Mouse (Mus musculus) retina, postnatal 1 day (tissue): ENCODE measurements around the gene Raly.
A peak's percentile ranks its signal among the peaks of the same experiment; 100 is the strongest.

Experiments
- DNase-seq: peaks from one replicate; pipeline ENCODE4 v3.0.0-alpha.2; 2012

The Raly gene

GRCm38 (mm10) chr2:154790656-154791483 is at the start of gene Raly, which contains the start of gene a:
TSS of gene Raly (plus strand) at chr2:154791096.
TSS of gene a (plus strand) at chr2:154791402.
- DNase-seq, result peak; percentile 99

- DNase-seq, result no peak
Measured at GRCm38 (mm10) chr2:154742911-154743819, 47.7 kb upstream of the Raly start.

- DNase-seq, result peak; percentile 73
Measured at GRCm38 (mm10) chr2:154743915-154744314, 47.0 kb upstream of the Raly start.

GRCm38 (mm10) chr2:154748383-154748782 is 42.5 kb upstream of the Raly start:
- no peak for DNase-seq

DNA sequence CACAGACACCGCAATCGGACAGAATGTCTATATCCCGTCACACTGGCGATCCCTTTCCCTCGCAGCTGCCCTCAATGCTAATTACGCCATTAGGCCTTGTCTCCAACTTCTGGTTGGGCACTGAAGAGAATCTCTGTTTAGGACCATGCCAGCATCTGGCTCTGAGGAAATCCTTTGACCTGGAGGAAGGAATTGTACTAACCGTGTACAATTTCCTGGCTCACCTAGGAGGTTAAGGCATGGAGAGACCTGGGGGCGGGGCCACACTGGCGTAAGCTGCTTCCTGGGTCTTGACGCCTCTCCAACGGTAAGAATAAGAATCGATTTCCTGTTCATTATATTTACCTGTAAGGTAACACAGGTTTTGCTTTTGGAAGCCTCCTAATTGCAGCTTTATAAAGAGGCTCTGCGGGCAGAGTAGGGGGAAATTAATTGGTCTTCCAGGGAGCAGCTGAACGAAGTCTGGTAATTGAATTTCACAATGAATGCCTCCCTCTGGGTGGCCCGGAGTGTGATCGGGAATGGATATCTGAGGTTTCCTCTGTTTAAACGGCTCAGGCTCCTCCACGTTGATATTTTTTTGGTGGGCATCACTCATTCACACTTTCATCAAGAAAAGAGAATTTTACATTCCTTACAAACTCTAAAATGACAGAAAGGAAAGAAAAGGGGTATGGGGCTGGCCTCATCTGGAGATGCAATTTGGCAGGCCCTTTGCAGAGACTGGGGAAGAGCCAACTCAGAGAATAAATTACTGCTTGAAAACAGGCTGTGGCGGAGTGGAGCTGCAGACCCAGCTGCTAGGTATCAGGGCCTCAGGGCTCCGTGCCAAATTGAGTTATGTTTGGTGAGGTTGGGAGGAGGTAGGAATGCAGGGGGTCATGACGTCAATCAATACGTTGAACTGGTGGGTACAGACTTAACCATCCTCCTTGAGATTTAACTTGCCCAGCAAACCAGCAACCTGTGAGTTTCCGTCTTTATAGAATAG is 41.6 kb upstream of the Raly start:
- peak; percentile 90 for DNase-seq

- no peak for DNase-seq
Measured at GRCm38 (mm10) chr2:154751924-154752323, 39.0 kb upstream of the Raly start.

- DNase-seq, result no peak
Measured at GRCm38 (mm10) chr2:154754068-154754560, 36.8 kb upstream of the Raly start.

- no peak for DNase-seq
Measured at GRCm38 (mm10) chr2:154755791-154756190, 35.1 kb upstream of the Raly start.

- no peak for DNase-seq
Measured at GRCm38 (mm10) chr2:154757691-154758090, 33.2 kb upstream of the Raly start.

DNA sequence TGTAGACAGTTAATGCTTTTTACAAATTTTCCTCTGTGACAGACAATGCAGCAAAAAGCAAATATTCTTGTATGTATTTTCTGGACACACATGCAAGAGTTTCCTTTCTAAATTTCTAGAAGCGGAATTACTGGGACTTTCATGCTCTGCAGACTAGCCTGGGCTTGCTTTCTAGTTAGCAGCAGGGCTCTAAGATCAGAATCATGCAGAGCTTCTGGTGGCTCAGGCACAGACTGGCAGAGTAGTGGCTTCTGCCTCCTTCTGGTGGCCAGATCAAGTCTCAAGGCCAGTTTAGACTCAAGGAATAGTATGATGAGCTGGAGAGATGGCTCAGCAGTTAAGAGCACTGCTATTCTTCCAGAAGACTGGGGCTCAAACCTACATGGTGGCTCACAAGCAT is 32.4 kb upstream of the Raly start:
- DNase-seq, result no peak

DNA sequence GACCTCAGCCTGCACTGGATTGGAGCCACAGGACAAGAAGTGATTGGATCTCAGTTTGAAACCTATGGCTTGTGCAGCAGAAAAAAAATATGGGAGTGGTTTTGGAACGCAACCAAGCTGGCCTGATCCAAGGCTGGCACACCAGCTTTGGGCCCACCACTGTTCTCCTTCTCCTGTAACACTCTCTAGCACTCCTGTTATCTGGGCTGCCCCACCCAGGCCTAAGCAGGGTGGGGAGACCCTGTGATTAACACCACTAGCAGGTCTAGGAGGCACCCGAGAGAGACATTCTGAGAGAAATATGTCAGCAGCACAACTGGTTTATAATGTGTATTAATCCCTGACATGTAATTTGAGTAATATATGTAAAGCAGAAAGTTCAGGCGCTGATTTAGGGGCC is 27.7 kb upstream of the Raly start:
- DNase-seq, result no peak

DNA sequence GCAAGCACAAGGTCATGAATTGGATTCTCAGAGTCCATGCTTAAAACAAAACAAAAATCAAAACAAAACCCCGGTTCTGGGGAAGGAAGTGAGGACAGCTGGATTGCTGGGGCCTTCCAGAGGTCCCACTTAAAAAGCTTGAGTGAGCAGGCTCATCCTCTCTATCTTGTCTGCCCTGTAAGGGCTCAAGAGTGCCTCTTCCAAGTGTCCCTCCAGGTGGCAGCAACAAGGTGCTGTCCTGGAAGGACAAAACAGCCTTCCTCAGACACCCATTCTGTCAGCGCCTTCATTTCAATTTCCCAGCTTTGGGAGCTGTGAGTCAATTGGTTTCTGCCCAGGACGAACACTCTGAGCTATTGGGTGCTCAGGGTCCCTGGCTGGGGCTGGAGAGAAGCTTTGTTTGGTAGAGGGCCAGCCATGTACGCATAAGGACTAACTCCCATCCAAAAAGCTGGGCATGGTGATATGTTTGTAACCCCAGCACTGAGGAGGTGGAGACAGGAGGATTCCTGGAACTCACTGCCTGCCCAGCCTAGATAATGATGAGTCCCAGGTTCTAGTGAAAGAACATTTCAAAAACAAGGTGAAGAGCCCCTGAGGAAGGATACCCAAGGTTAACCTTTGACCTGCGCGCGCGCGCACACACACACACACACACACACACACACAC is 25.9 kb upstream of the Raly start:
- no peak for DNase-seq

DNA sequence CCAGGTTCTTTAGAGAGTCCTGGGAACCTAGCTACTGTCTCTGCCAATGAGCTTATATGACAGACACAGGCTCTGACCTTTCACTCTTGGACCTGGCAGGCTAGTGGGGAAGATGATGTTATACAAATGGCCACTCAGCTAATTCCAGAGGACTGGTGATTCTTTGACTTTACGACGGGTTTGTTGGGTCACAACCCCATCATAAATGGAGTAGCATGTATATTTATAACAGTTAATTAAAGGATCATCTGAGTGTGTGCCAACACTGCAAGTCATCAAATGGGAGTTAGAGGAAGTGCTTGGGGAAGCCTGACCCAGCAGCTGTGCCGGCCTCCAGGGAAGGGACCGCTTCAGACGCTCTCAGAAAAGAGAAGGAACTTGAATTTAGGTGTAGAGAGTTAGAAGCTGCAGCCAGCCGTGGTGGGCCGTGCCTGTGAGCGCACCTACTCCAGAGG is 25.3 kb upstream of the Raly start:
- no peak for DNase-seq

DNA sequence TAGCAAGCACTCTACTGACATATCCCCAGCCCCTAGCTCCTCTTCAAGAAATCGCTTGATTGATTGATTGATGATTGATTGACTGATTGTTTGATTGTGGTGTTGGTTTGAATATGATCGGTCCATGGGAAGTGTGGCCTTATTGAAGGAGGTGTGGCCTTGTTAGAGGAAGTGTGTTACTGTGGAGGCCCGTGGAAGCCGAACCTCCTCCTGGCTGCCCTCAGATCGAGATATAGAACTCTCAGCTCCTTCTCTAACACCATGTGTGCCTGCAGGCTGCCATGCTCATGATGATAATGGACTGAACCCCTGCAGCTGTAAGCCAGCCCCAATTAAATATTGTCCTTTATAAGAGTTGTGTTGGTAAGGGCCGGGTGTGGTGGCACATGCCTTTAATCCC is 23.8 kb upstream of the Raly start:
- no peak for DNase-seq

DNA sequence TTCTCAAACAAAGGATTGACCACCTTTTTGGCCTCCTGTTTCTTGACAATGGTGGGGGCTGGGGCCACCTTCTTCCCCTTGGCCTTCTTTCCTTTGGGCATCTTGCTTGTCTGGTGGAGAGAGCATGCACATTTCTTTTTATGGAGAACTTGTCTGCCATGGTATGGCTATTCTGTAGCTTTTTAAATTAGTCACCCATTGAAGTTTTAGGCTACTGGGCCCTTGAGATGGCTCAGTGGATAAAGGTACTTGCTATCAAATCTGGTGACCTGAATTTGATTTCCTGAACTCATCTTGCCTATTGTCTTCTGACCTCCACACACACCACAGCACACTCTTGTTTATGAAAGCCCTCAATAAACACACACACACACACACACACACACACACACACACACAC is 21.0 kb upstream of the Raly start, which contains the start of gene Gm14214:
TSS of gene Gm14214 (minus strand) at position 101 of the 400 bp plus-strand sequence.
- no peak for DNase-seq

- no peak for DNase-seq
Measured at GRCm38 (mm10) chr2:154771604-154772003, 19.3 kb upstream of the Raly start.

DNA sequence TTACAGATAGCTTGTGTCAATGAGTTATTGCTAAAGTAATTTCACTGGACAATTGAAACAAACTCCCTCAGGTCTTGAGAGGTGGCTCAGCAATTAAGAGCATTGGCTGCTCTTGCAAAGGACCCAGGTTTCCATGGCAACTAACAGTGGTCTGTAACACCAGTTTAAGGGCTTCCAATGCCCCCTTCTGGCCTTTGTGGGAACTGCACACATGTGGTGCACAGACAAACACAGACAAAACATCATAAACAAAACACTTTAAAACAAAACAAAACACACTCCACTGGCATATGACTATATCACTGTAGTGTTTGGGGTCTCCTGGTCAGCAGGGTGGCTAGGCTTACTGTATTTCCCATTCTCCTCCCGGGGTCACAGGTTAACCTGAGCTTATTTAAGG is 16.9 kb upstream of the Raly start:
- DNase-seq, result peak; percentile 70

GRCm38 (mm10) chr2:154776496-154776895 is 14.4 kb upstream of the Raly start:
- no peak for DNase-seq

- no peak for DNase-seq
Measured at GRCm38 (mm10) chr2:154779648-154780047, 11.2 kb upstream of the Raly start.

GRCm38 (mm10) chr2:154782361-154782760 is 8.5 kb upstream of the Raly start:
- DNase-seq, result no peak

DNA sequence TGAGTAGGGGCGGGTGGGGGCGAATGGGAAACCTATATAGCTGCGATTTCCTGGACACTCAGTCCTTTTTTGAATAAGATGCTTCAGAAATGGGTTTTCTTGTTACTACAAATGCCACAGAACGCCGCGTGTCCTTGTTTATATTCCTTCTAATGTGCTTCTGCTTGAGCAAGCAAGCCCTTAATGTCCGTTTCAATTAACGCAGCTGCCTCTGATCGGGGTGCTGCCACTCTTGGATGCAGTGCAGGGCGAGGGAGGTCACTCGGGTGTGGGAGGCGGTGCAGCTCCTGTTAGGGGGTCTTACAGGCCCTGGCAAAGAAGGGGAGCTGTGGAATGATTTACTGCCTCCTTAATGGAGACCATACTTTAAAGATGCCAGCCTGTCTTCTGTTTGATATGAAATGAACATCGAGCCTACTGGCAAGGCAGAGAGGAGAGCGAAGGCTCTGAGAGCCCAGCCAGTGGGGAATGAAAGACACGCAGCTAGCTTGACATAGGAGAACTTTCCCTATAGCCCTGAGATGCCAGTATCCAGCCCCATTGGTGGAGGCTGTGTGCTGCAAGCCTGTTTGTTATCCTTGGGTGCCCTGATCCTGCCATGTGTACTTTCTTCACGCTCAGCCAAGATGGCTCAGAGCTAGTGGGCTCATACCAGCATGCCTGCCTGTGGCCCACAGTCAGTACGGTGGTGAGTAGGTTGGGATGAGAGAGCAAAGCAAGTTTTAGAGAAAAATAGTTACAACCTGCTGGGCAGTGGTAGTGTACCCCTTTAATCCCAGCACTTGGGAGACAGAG is 7.8 kb upstream of the Raly start:
- peak; percentile 82 for DNase-seq
